Mouse (Mus musculus): ENCODE results near the gene Olfr995. TPM values are rescaled to one million over a fixed set of nuclear protein-coding genes. Genes with fewer than 3 reads are reported as not detected.

Olfr995 gene
- not detected for total RNA-seq (2021)

GRCm38 (mm10) chr2:85443539-85443938, at the start of gene Olfr995:
Gene Olfr995 (minus strand): TSS chr2:85443639.
- DNase-seq = no peak

DNA sequence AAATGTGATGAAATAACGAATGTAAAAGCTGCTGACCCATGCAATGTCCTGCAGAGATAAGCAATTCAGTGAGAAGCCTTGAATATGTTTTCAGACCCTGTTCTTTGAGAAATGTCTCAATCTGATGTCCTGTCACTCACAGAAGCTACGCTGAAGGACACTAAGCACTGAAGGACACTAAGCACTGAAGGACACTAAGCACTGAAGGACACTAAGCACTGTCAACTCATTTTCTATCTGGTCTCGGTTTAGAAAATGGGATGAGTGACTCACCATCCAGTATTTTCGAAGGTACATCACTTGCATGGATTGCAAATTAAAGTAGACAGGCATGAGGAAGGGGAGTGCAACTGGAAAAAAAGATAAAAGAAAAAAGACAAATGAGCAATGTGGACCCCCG, 47.0 kb upstream of the Olfr995 start:
- no peak for DNase-seq

DNA sequence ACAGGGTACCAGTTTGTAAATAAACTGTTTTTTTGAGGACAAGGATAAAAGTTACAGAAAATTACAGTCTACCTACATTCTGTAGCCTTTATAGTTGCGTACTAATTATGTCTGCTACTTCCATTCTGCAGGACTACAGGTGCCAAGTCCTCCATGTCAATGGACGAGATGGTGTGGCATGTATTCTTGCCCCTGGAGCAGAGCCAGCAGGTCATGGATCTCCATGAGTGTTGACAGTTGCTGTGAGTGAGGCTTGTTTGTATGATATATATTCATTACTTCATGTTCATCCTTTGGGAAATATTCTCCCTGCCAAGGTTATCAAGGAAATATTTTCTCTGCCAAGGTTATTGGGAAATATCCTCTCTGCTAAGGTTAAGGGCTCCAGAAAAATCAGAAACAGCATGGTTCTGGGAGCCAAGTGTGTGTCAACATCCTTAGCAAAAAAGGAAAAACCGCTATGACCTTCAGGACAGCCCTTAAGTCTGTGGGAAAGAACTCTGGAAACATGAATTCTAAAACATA, 23.4 kb upstream of the Olfr995 start:
- no peak for DNase-seq

GRCm38 (mm10) chr2:85442546-85442945, 893 bp downstream of the Olfr995 start:
- DNase-seq = no peak

GRCm38 (mm10) chr2:85436351-85436750, 7.1 kb downstream of the Olfr995 start, which contains the start of gene Olfr994:
Gene Olfr994 (minus strand): TSS chr2:85436451.
- no peak for DNase-seq

GRCm38 (mm10) chr2:85425893-85426292, 17.5 kb downstream of the Olfr995 start:
- no peak for DNase-seq

DNA sequence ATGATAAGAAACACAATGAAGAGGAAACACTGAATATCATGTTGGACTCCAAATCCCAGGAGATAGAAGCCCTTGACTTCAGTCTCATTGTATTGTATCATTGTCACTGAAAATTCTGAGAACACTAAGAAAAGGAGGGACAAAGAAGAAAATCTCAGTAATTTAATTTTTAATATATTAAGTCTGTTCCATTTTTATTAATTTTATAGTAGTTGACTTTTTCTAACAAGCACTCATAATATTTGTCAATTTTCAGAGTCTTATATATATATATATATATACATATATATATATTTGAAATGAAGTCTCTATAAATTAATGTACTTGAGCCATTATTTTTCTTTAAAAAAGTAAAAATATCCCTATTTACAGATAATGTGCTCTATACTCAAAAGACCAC, 28.7 kb downstream of the Olfr995 start, which contains the start of gene Olfr993:
TSS of gene Olfr993 (minus strand) at position 101 of the 400 bp plus-strand sequence.
- no peak for DNase-seq

DNA sequence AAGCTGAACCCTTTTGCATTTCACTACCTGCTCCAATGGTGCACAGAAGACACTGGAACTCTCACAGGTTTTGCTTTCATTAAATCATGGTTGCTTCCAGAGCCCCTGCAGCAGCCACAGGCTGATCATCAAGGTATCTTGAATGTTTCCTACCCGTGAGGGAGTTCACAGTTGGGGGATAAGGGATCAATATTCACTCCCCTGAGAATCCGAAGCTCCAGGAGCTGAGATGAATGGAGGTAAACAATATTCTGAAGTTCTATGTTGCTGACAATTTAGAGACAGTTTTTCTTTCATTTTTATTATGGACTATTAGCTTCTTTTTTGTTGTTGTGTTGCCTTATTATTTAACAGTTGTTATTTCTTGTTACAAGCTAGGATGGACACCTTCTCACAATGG, 34.1 kb downstream of the Olfr995 start, which contains the start of gene Olfr992:
TSS of gene Olfr992 (minus strand) at position 101 of the 400 bp plus-strand sequence.
- no peak for DNase-seq

Other genes with a start within 250 kb of the Olfr995 start
- 10 to 100 TPM; 12.5 to 14.7 TPM for gene Lrrc55, start 246.4 kb downstream of the Olfr995 start, total RNA-seq (2021)
- not detected for gene Olfr987, start 104.3 kb downstream of the Olfr995 start, total RNA-seq (2021)
- gene Olfr988, start 80.4 kb downstream of the Olfr995 start, total RNA-seq (2021) = not detected
- not detected for gene Olfr992, start 34.2 kb downstream of the Olfr995 start, total RNA-seq (2021)
- gene Olfr993, start 28.8 kb downstream of the Olfr995 start, total RNA-seq (2021) = not detected
- gene Olfr994, start 7.2 kb downstream of the Olfr995 start, total RNA-seq (2021) = not detected
- under 1 TPM in 1 of 2 experiments, not detected in 1; 0.25 TPM for gene 4833423E24Rik, start 75.4 kb upstream of the Olfr995 start, total RNA-seq (2021)
- gene Olfr996, start 135.6 kb upstream of the Olfr995 start, total RNA-seq (2021) = not detected
- gene Olfr998, start 145.3 kb upstream of the Olfr995 start, total RNA-seq (2021) = not detected
- not detected for gene Olfr1000, start 168.3 kb upstream of the Olfr995 start, total RNA-seq (2021)
- gene Olfr1002, start 207.1 kb upstream of the Olfr995 start, total RNA-seq (2021) = not detected
- gene Olfr154, start 220.8 kb upstream of the Olfr995 start, total RNA-seq (2021) = not detected
- gene Olfr1006, start 235.1 kb upstream of the Olfr995 start, total RNA-seq (2021) = not detected
- gene Olfr1008, start 245.8 kb upstream of the Olfr995 start, total RNA-seq (2021) = not detected